In the genomic region with DNA sequence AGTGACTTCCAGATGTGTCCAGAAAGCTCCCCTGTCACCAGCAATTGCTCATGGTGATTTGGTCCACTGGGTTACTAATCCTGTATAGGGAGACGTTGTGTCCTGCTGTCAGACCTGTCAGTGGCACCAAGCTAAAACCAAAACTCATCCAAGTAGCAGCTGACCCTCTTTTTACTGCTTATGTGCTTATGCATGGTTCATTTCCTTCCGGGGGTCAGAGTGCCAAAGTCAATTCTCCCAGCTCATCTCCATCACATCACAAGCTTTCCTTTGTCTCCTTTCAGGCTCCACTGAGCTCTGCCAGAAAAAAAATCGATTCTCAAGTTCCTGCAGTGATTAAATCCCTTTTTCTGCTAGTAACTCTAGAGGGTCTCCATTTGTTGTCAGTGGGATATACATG, we compare ENCODE assay signal across 12 mouse cellular contexts.
DNase-seq lines count a peak whose midpoint lies in the region; ATAC-seq and TF ChIP-seq lines count a peak whose summit lies in the region.
"Had no signal": no experiment of that assay in that cellular context is flagged by ENCODE, and none has a peak within 500 bp of the region (broad histone marks: within the 10 kb centered on the region; RNA-seq: fewer than 3 reads in every experiment).

No protein-coding gene starts in this region.

- WGBS in hindbrain, embryonic 10.5 days, result 9% methylated on average over 3 of the region's 3 CpGs
- WGBS in hindbrain, embryonic 14.5 days, result 7% methylated on average over 3 of the region's 3 CpGs
- 21% methylated on average over 3 of the region's 3 CpGs for WGBS in lung, embryonic 14.5 days
- WGBS in lung, postnatal 0 days, result 27% methylated on average over 3 of the region's 3 CpGs
- WGBS in hindbrain, embryonic 15.5 days, result 6% methylated on average over 3 of the region's 3 CpGs

- no peaks in the 10 kb centered on the region for H3K36me3 ChIP-seq in hindbrain, embryonic 10.5 days
- no peaks in the 10 kb centered on the region for H3K36me3 ChIP-seq in hindbrain, embryonic 14.5 days (replicated peaks; ENCODE audit: control insufficient read depth, insufficient read depth)
- H3K36me3 ChIP-seq in lung, embryonic 14.5 days (ENCODE audit: insufficient read depth), result no peaks in the 10 kb centered on the region
- no peaks in the 10 kb centered on the region for H3K36me3 ChIP-seq in lung, postnatal 0 days (ENCODE audit: insufficient read depth, low read length)
- H3K36me3 ChIP-seq in hindbrain, embryonic 15.5 days, result no peaks in the 10 kb centered on the region
- H3K36me3 ChIP-seq: heart, embryonic 13.5 days had no signal

- TF ChIP-seq CTCF in lung, embryonic 14.5 days (IDR thresholded peaks at IDR 0.05; ENCODE audit: low read depth), result no peak
- TF ChIP-seq CTCF in lung, postnatal 0 days (IDR thresholded peaks at IDR 0.05), result no peak

- peaks cover 29% of the 10 kb centered on the region for H3K4me1 ChIP-seq in hindbrain, embryonic 10.5 days (replicated peaks)
- H3K4me1 ChIP-seq in hindbrain, embryonic 14.5 days (replicated peaks; ENCODE audit: control insufficient read depth, insufficient read depth, low read length), result no peaks in the 10 kb centered on the region
- H3K4me1 ChIP-seq in lung, embryonic 14.5 days (ENCODE audit: insufficient read depth), result no peaks in the 10 kb centered on the region
- H3K4me1 ChIP-seq in lung, postnatal 0 days (ENCODE audit: insufficient read depth, low read depth, low read length), result no peaks in the 10 kb centered on the region
- H3K4me1 ChIP-seq in hindbrain, embryonic 15.5 days (replicated peaks), result 0 out of 2 replicates have a peak, but pooled peaks cover 5% of the 10 kb centered on the region
- H3K4me1 ChIP-seq: heart, embryonic 13.5 days had no signal

- H3K9me3 ChIP-seq in hindbrain, embryonic 10.5 days, result 0 out of 2 replicates have a peak, but pooled peaks cover 2% of the 10 kb centered on the region
- 0 out of 2 replicates have a peak, but pooled peaks cover 6% of the 10 kb centered on the region for H3K9me3 ChIP-seq in hindbrain, embryonic 14.5 days (ENCODE audit: control insufficient read depth, low read length)
- no peaks in the 10 kb centered on the region for H3K9me3 ChIP-seq in lung, embryonic 14.5 days (ENCODE audit: low read depth, low read length)
- no peaks in the 10 kb centered on the region for H3K9me3 ChIP-seq in lung, postnatal 0 days (ENCODE audit: low read length)
- H3K9me3 ChIP-seq in hindbrain, embryonic 15.5 days, result no peaks in the 10 kb centered on the region

- no peak; the same call in 1 of the 2 replicates for ATAC-seq in hindbrain, embryonic 14.5 days (ENCODE audit: low FRiP score)
- peak; percentile 54 for ATAC-seq in lung, embryonic 14.5 days (ENCODE audit: insufficient read depth)
- no peak for ATAC-seq in lung, postnatal 0 days
- peak; percentile 54; the same call in 1 of the 2 replicates for ATAC-seq in hindbrain, embryonic 15.5 days (ENCODE audit: low FRiP score, low read depth)

- no peak overlapping the region for H3K9ac ChIP-seq in hindbrain, embryonic 14.5 days
- H3K9ac ChIP-seq in lung, embryonic 14.5 days, result no peak overlapping the region
- no peak overlapping the region for H3K9ac ChIP-seq in lung, postnatal 0 days (replicated peaks; ENCODE audit: low read depth)
- H3K9ac ChIP-seq in hindbrain, embryonic 15.5 days, result no peak overlapping the region
- H3K9ac ChIP-seq: heart, embryonic 13.5 days; liver, embryonic 14.5 days had no signal

- no peak overlapping the region for H3K4me2 ChIP-seq in hindbrain, embryonic 14.5 days (replicated peaks)
- no peak overlapping the region for H3K4me2 ChIP-seq in lung, embryonic 14.5 days
- no peak overlapping the region for H3K4me2 ChIP-seq in lung, postnatal 0 days (replicated peaks; ENCODE audit: low read depth, low read length)
- no peak overlapping the region for H3K4me2 ChIP-seq in hindbrain, embryonic 15.5 days
- H3K4me2 ChIP-seq: heart, embryonic 13.5 days had no signal

- no peak overlapping the region for H3K4me3 ChIP-seq in hindbrain, embryonic 10.5 days
- no peak overlapping the region for H3K4me3 ChIP-seq in hindbrain, embryonic 14.5 days (replicated peaks; ENCODE audit: low read length)
- no peak overlapping the region for H3K4me3 ChIP-seq in lung, embryonic 14.5 days (ENCODE audit: low read depth, low read length)
- no peak overlapping the region for H3K4me3 ChIP-seq in lung, postnatal 0 days (ENCODE audit: low read depth, low read length)
- H3K4me3 ChIP-seq in hindbrain, embryonic 15.5 days, result no peak overlapping the region
- H3K4me3 ChIP-seq: heart, embryonic 13.5 days had no signal

- H3K27ac ChIP-seq in hindbrain, embryonic 10.5 days, result peak overlapping the region; percentile 45; the same call in 1 of the 2 replicates
- no peak overlapping the region for H3K27ac ChIP-seq in hindbrain, embryonic 14.5 days
- no peak overlapping the region for H3K27ac ChIP-seq in lung, embryonic 14.5 days (ENCODE audit: low read depth)
- H3K27ac ChIP-seq in lung, postnatal 0 days (ENCODE audit: low read length), result no peak overlapping the region
- H3K27ac ChIP-seq in hindbrain, embryonic 15.5 days (replicated peaks), result no peak overlapping the region
- H3K27ac ChIP-seq: heart, embryonic 13.5 days; liver, embryonic 14.5 days had no signal

- peak; percentile 56 for DNase-seq in hindbrain, embryonic 10.5 days (ENCODE audit: low spot score)
- DNase-seq in hindbrain, embryonic 14.5 days (ENCODE audit: low spot score), result no peak
- DNase-seq in lung, embryonic 14.5 days, result peak; percentile 54
- no peak for DNase-seq in lung, postnatal 0 days (ENCODE audit: low spot score)
- DNase-seq in retina, embryonic 14.5 days (ENCODE audit: low spot score), result peak; percentile 72
- no peak for DNase-seq in natural killer cell, adult 2 months (ENCODE audit: low spot score in 2 of 2)
- DNase-seq in adrenal gland, postnatal 14 days, result no peak
- DNase-seq: cerebellum, adult 18-20 months; lung, postnatal 36 days had no signal

- TF ChIP-seq EP300 in lung, postnatal 0 days (IDR thresholded peaks at IDR 0.05), result no peak

- no peaks in the 10 kb centered on the region for H3K27me3 ChIP-seq in hindbrain, embryonic 10.5 days (ENCODE audit: insufficient read depth, poor library complexity, severe bottlenecking)
- H3K27me3 ChIP-seq in hindbrain, embryonic 14.5 days (ENCODE audit: control insufficient read depth, insufficient read depth, low read length), result no peaks in the 10 kb centered on the region
- no peaks in the 10 kb centered on the region for H3K27me3 ChIP-seq in lung, embryonic 14.5 days (ENCODE audit: insufficient read depth, low read length)
- no peaks in the 10 kb centered on the region for H3K27me3 ChIP-seq in lung, postnatal 0 days (replicated peaks; ENCODE audit: insufficient read depth, low read length)
- no peaks in the 10 kb centered on the region for H3K27me3 ChIP-seq in hindbrain, embryonic 15.5 days
- H3K27me3 ChIP-seq: heart, embryonic 13.5 days had no signal

Comparison
In these comparisons a context has a peak if more than half of its experiments do, and no peak if none do; other contexts are left out.
1. DNase-seq: peak in hindbrain, embryonic 10.5 days (single experiment), lung, embryonic 14.5 days (single experiment) and retina, embryonic 14.5 days (single experiment); none in hindbrain, embryonic 14.5 days (single experiment), lung, postnatal 0 days (single experiment), natural killer cell, adult 2 months (0 of 2) and adrenal gland, postnatal 14 days (single experiment).
2. ATAC-seq: peak in lung, embryonic 14.5 days (single experiment) and hindbrain, embryonic 15.5 days (single experiment); none in hindbrain, embryonic 14.5 days (single experiment) and lung, postnatal 0 days (single experiment).